Mouse (Mus musculus) C2C12 (cell line): ENCODE measurements at regions not wholly inside any gene's neighbourhood (a gene's known extent, or its start where the extent isn't known, plus 50 kb on each side); places are given as distances from the start of the nearest gene placed in this dataset.

Experiments used
- H3K27me3 ChIP-seq: one replicate; pipeline ENCODE4 v1.6.1; 2011; ENCODE audit not compliant: control insufficient read depth, insufficient read depth, insufficient read length
- H3K36me3 ChIP-seq: one replicate; pipeline ENCODE4 v1.6.1; 2011; ENCODE audit not compliant: control insufficient read depth, insufficient read depth
- H3K4me3 ChIP-seq: one replicate; pipeline ENCODE4 v1.5.1; 2011; ENCODE audit warnings: mild to moderate bottlenecking, control low read depth; ENCODE audit not compliant: poor library complexity, insufficient read depth, severe bottlenecking
- H3K79me2 ChIP-seq: one replicate; pipeline ENCODE4 v1.6.1; 2011; ENCODE audit not compliant: control insufficient read depth, insufficient read depth
- H3K79me3 ChIP-seq: one replicate; pipeline ENCODE4 v1.6.1; 2011; ENCODE audit warnings: low read depth, control low read depth
- H3ac ChIP-seq: one replicate; pipeline ENCODE3; 2011; ENCODE audit warnings: low read depth; ENCODE audit not compliant: control insufficient read depth, insufficient read length
- CEBPB ChIP-seq: IDR thresholded peaks from one replicate; pipeline ENCODE4 v1.6.1; 2011; ENCODE audit warnings: low read depth, mild to moderate bottlenecking, control low read depth, moderate library complexity
- CTCF ChIP-seq: IDR thresholded peaks from one replicate; pipeline ENCODE4 v1.5.1; 2011; ENCODE audit not compliant: control insufficient read depth, insufficient read depth, insufficient read length
- FOSL1 ChIP-seq: IDR thresholded peaks from one replicate; pipeline ENCODE4 v1.8.0; 2011; ENCODE audit warnings: mild to moderate bottlenecking, low read length; ENCODE audit not compliant: poor library complexity, insufficient read depth, severe bottlenecking
- MAX ChIP-seq: IDR thresholded peaks from one replicate; pipeline ENCODE4 v1.6.1; 2011; ENCODE audit warnings: mild to moderate bottlenecking, control low read depth
- MYOD1 ChIP-seq: IDR thresholded peaks from one replicate; pipeline ENCODE4 v1.6.1; 2011; ENCODE audit warnings: low read depth; ENCODE audit not compliant: control insufficient read depth, insufficient read length
- MYOG ChIP-seq: IDR thresholded peaks from one replicate; pipeline ENCODE4 v1.6.1; 2011; ENCODE audit not compliant: control insufficient read depth, insufficient read length; ENCODE audit errors: extremely low read depth
- USF1 ChIP-seq: IDR thresholded peaks from one replicate; pipeline ENCODE4 v1.6.1; 2011; ENCODE audit warnings: low read depth, mild to moderate bottlenecking, control low read depth, moderate library complexity

- Histone ChIP-seq H3K4me3 (no peak overlapping the region), H3K27me3 (no peaks in the 10 kb centered on the region), H3K36me3 (no peaks in the 10 kb centered on the region), H3ac (no peak overlapping the region), H3K79me2 (no peaks in the 10 kb centered on the region), H3K79me3 (no peaks in the 10 kb centered on the region)
- TF ChIP-seq CTCF: no peak
- no peak for TF ChIP-seq FOSL1
- TF ChIP-seq MYOD1: no peak
- TF ChIP-seq MAX: no peak
- no peak for TF ChIP-seq CEBPB
Observed at GRCm38 (mm10) chr4:54866062-54866461, 78.8 kb upstream of the Zfp462 start.

GRCm38 (mm10) chr4:54874136-54874827, 70.6 kb upstream of the Zfp462 start:
- Histone ChIP-seq H3K79me3 (no peaks in the 10 kb centered on the region), H3K36me3 (no peaks in the 10 kb centered on the region), H3ac (no peak overlapping the region), H3K4me3 (no peak overlapping the region), H3K27me3 (no peaks in the 10 kb centered on the region), H3K79me2 (no peaks in the 10 kb centered on the region)
- TF ChIP-seq CEBPB: no peak
- TF ChIP-seq USF1: no peak
- TF ChIP-seq CTCF: no peak

- TF ChIP-seq MYOD1: no peak
- no peak for TF ChIP-seq CTCF
- no peak for TF ChIP-seq MYOG
- TF ChIP-seq USF1: no peak
- Histone ChIP-seq H3K27me3 (no peaks in the 10 kb centered on the region), H3K79me2 (no peaks in the 10 kb centered on the region), H3K79me3 (no peaks in the 10 kb centered on the region), H3ac (no peak overlapping the region), H3K4me3 (no peak overlapping the region), H3K36me3 (no peaks in the 10 kb centered on the region)
Observed at GRCm38 (mm10) chr4:54875506-54875905, 69.3 kb upstream of the Zfp462 start.

DNA sequence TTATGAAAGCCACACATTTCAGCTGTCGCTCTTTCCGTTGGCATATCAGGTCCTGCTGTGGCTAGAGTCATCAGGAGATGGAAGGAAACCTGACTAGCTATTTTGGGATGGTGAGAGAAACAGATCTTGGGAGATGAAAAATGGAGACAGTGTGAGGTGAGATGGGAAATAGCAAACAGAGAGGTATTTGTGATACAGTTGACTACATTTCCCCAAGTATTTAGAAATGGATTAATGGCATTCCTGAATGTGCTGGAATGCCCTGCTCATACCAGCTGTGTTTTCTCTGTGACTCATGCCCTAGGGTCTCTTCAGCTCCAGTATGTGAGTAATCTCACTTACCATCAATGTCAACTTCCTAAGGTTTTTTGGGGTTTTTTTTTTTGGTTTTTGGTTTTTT, 67.5 kb upstream of the Zfp462 start:
- no peaks in the 10 kb centered on the region for H3K27me3 ChIP-seq
- no peak overlapping the region for H3ac ChIP-seq

DNA sequence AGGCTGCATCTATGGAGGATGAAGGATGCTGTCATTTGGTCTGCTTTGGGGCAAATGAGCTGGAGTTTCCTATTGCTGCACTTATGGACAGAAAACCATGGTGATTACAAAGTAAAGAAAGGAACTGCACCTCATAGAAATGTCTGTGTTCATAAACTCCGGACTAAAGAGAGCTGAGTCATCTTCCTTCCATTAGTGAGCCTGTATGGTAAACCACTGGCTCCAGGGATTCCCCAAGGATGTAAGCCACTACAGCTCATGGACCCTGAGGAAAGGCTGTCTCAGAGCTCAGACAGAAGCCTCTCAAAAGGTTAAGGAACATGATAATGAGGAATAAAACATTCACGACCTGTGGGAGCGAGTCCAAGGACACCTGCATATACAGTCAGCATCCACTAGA, 66.3 kb upstream of the Zfp462 start:
- Histone ChIP-seq H3K36me3 (no peaks in the 10 kb centered on the region), H3K27me3 (no peaks in the 10 kb centered on the region), H3ac (no peak overlapping the region), H3K79me2 (no peaks in the 10 kb centered on the region), H3K4me3 (no peak overlapping the region), H3K79me3 (no peaks in the 10 kb centered on the region)
- TF ChIP-seq FOSL1 (peak; percentile 9), CEBPB (no peak)

More for the DNA sequence above, 67.5 kb upstream of the Zfp462 start:
- no peaks in the 10 kb centered on the region for H3K79me2 ChIP-seq
- TF ChIP-seq MYOD1 (peak; percentile 84), CEBPB (no peak), USF1 (no peak), FOSL1 (peak; percentile 84), MAX (no peak), MYOG (no peak)
- no peak overlapping the region for H3K4me3 ChIP-seq
- H3K36me3 ChIP-seq: no peaks in the 10 kb centered on the region
- no peaks in the 10 kb centered on the region for H3K79me3 ChIP-seq

GRCm38 (mm10) chr4:54893288-54893687, 51.6 kb upstream of the Zfp462 start:
- Histone ChIP-seq H3K79me3 (no peaks in the 10 kb centered on the region), H3ac (no peak overlapping the region), H3K36me3 (no peaks in the 10 kb centered on the region), H3K4me3 (no peak overlapping the region), H3K27me3 (no peaks in the 10 kb centered on the region), H3K79me2 (no peaks in the 10 kb centered on the region)
- no peak for TF ChIP-seq CTCF
- TF ChIP-seq FOSL1: no peak
- TF ChIP-seq CEBPB: no peak
- no peak for TF ChIP-seq MAX
- TF ChIP-seq MYOD1: no peak
- TF ChIP-seq USF1: no peak
- no peak for TF ChIP-seq MYOG
